ENCODE assay signal across 28 mouse cellular contexts in the genomic region with DNA sequence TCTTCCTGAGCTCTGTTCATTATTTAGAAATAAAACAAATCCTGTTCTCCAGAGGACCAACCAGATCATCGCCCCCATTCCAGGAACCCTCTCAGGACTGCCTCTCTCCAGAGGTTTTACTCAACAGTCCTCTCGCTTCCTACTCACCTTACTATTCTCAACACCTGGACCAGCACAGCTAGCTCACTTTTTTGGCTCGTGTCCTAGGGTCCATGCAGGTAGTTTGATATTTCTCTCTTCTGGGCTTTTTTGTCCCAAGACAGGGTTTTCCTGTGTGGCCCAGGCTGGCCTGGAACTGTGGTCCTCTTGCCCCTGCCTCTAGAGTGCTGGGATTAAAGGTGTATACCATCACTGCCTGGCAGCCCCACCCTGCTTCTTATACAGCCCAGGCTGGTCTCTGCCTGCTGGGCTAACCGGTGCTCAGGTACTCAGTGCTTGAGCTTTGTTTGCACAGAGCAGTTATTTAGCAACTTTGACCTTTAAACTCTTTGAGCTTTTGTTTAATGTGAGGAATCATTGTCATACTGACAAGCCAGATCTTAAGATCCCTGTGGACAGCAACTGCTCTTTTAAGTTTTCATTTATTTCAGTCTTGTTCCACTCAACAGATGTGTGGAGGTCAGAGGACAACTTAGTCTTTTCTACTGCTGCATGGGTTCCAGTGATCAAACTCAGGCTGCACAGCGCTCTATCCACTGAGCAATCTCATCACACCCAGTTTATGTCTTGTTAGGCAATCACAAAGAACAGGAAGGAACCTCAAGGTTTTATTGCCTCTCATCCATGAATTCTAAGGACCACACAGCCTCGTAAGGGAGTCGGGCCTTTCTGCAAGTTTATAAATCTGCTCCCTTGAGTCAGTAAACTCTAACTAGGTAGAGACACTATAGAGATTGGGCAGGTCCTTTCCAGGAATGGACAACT. TPM values are rescaled to one million over a fixed set of nuclear protein-coding genes. Genes with fewer than 3 reads are reported as not detected.
A peak's percentile ranks its signal among the peaks of the same experiment; 100 is the strongest.
DNase-seq lines count a peak whose midpoint lies in the region; ATAC-seq and TF ChIP-seq lines count a peak whose summit lies in the region.
"Had no signal": no experiment of that assay in that cellular context is flagged by ENCODE, and none has a peak within 500 bp of the region (broad histone marks: within the 10 kb centered on the region; RNA-seq: fewer than 3 reads in every experiment).

No protein-coding gene starts in this region.

- no peak overlapping the region for H3K27ac ChIP-seq in forebrain, embryonic 16.5 days (ENCODE audit: low read length)
- no peak overlapping the region for H3K27ac ChIP-seq in forebrain, embryonic 10.5 days
- no peak overlapping the region for H3K27ac ChIP-seq in MEL (ENCODE audit: control insufficient read depth, low read depth, low read length)
- H3K27ac ChIP-seq in intestine, embryonic 16.5 days (ENCODE audit: low read length) = peak overlapping the region; percentile 43
- H3K27ac ChIP-seq in midbrain, postnatal 0 days (ENCODE audit: low read depth, low read length) = no peak overlapping the region
- no peak overlapping the region for H3K27ac ChIP-seq in forebrain, postnatal 0 days (ENCODE audit: low read depth, low read length)
- H3K27ac ChIP-seq: gastrocnemius, adult 2 months; hindbrain, embryonic 12.5 days; hindbrain, postnatal 0 days; kidney, embryonic 15.5 days; layer of hippocampus, adult 2 months; limb, embryonic 13.5 days; liver, embryonic 14.5 days; midbrain, embryonic 10.5 days; midbrain, embryonic 15.5 days had no signal

- TF ChIP-seq CTCF in MEL (IDR thresholded peaks at IDR 0.05 in 2 of 3, conservative IDR thresholded peaks at IDR 0.05 in 1 of 3; ENCODE audit: control insufficient read depth in 1 of 3, insufficient read depth in 1 of 3, low read depth in 2 of 3, low read length in 3 of 3, poor library complexity in 1 of 3, severe bottlenecking in 1 of 3) = no peak
- no peak for TF ChIP-seq CTCF in midbrain, postnatal 0 days (IDR thresholded peaks at IDR 0.05)
- TF ChIP-seq CTCF in forebrain, postnatal 0 days (IDR thresholded peaks at IDR 0.05; ENCODE audit: low read depth) = no peak

- no peak overlapping the region for H3K9ac ChIP-seq in forebrain, embryonic 16.5 days (replicated peaks; ENCODE audit: low read depth, low read length)
- H3K9ac ChIP-seq in MEL (ENCODE audit: control insufficient read depth, low read depth, low read length, poor library complexity, severe bottlenecking) = no peak overlapping the region
- no peak overlapping the region for H3K9ac ChIP-seq in intestine, embryonic 16.5 days (ENCODE audit: low read depth, low read length)
- no peak overlapping the region for H3K9ac ChIP-seq in midbrain, postnatal 0 days (replicated peaks; ENCODE audit: low read length, poor library complexity, severe bottlenecking)
- H3K9ac ChIP-seq in forebrain, postnatal 0 days = no peak overlapping the region
- H3K9ac ChIP-seq: hindbrain, embryonic 12.5 days; kidney, embryonic 15.5 days; limb, embryonic 13.5 days; liver, embryonic 14.5 days; lung, embryonic 14.5 days; midbrain, embryonic 15.5 days had no signal

- H3K4me2 ChIP-seq in forebrain, embryonic 16.5 days (ENCODE audit: low read length) = no peak overlapping the region
- H3K4me2 ChIP-seq in intestine, embryonic 16.5 days (ENCODE audit: low read depth, low read length) = no peak overlapping the region
- H3K4me2 ChIP-seq in midbrain, postnatal 0 days (ENCODE audit: low read depth, low read length, poor library complexity, severe bottlenecking) = no peak overlapping the region
- no peak overlapping the region for H3K4me2 ChIP-seq in forebrain, postnatal 0 days (ENCODE audit: low read depth)
- H3K4me2 ChIP-seq: heart, embryonic 11.5 days; hindbrain, embryonic 12.5 days; kidney, embryonic 15.5 days; limb, embryonic 13.5 days; lung, embryonic 14.5 days; midbrain, embryonic 15.5 days had no signal

- 0 out of 2 replicates have a peak, but pooled peaks have one; percentile 20 for ATAC-seq in forebrain, embryonic 16.5 days
- ATAC-seq in intestine, embryonic 16.5 days = peak; percentile 93
- ATAC-seq in midbrain, postnatal 0 days (ENCODE audit: low FRiP score) = no peak
- no peak for ATAC-seq in forebrain, postnatal 0 days
- ATAC-seq: forebrain, embryonic 14.5 days; hindbrain, postnatal 0 days; midbrain, embryonic 15.5 days had no signal

- TF ChIP-seq EP300 in MEL (IDR thresholded peaks at IDR 0.05; ENCODE audit: low read depth in 1 of 2, low read length in 2 of 2) = no peak

- no peak for DNase-seq in forebrain, embryonic 10.5 days (ENCODE audit: extremely low spot score, low spot score)
- no peak for DNase-seq in MEL (ENCODE audit: low read depth, low spot score)
- DNase-seq in midbrain, postnatal 0 days (ENCODE audit: low spot score) = no peak
- DNase-seq in adrenal gland, adult 2 months = no peak
- DNase-seq in forebrain, postnatal 0 days = no peak
- DNase-seq: adrenal gland, postnatal 36 days; cerebellum, adult 8-10 months; cerebellum, postnatal 36 days; gastrocnemius, adult 2 months; gastrocnemius, postnatal 36 days; heart, adult 18-20 months; heart, postnatal 36 days; kidney, adult 18-20 months; kidney, postnatal 25 days; lung, embryonic 14.5 days; right cerebral cortex, adult 18-20 months had no signal

- no peak overlapping the region for H3K4me3 ChIP-seq in forebrain, embryonic 16.5 days (replicated peaks; ENCODE audit: low read length)
- no peak overlapping the region for H3K4me3 ChIP-seq in forebrain, embryonic 10.5 days
- H3K4me3 ChIP-seq in MEL (ENCODE audit: control insufficient read depth in 1 of 2, insufficient read depth in 1 of 2, low read depth in 2 of 2, low read length in 2 of 2) = no peak overlapping the region
- no peak overlapping the region for H3K4me3 ChIP-seq in intestine, embryonic 16.5 days (ENCODE audit: low read length)
- no peak overlapping the region for H3K4me3 ChIP-seq in midbrain, postnatal 0 days (ENCODE audit: low read depth, low read length)
- no peak overlapping the region for H3K4me3 ChIP-seq in forebrain, postnatal 0 days (ENCODE audit: low read depth, low read length)
- H3K4me3 ChIP-seq: gastrocnemius, adult 2 months; hindbrain, embryonic 12.5 days; kidney, embryonic 15.5 days; layer of hippocampus, adult 2 months; limb, embryonic 13.5 days; midbrain, embryonic 10.5 days; midbrain, embryonic 15.5 days had no signal

- TF ChIP-seq RAD21 in MEL (IDR thresholded peaks at IDR 0.05; ENCODE audit: low read depth, low read length) = no peak

- no peaks in the 10 kb centered on the region for H3K79me2 ChIP-seq in MEL (ENCODE audit: control insufficient read depth, insufficient read depth, low read length, poor library complexity)

- no peak; a peak in 1 of 4 replicates for TF ChIP-seq POLR2A in MEL (IDR thresholded peaks at IDR 0.05; ENCODE audit: control insufficient read depth in 1 of 2, insufficient read depth in 1 of 2, low read depth in 1 of 2, low read length in 2 of 2, poor library complexity in 1 of 2)

- no peaks in the 10 kb centered on the region for H3K9me3 ChIP-seq in forebrain, embryonic 16.5 days (ENCODE audit: control insufficient read depth, low read length)
- H3K9me3 ChIP-seq in forebrain, embryonic 10.5 days = no peaks in the 10 kb centered on the region
- H3K9me3 ChIP-seq in MEL (replicated peaks; ENCODE audit: insufficient read depth, low read length) = no peaks in the 10 kb centered on the region
- H3K9me3 ChIP-seq in intestine, embryonic 16.5 days (ENCODE audit: control insufficient read depth, low read length) = no peaks in the 10 kb centered on the region
- H3K9me3 ChIP-seq in midbrain, postnatal 0 days (ENCODE audit: low read length) = no peaks in the 10 kb centered on the region
- no peaks in the 10 kb centered on the region for H3K9me3 ChIP-seq in forebrain, postnatal 0 days (ENCODE audit: low read length)
- H3K9me3 ChIP-seq: hindbrain, embryonic 12.5 days; kidney, embryonic 15.5 days; limb, embryonic 13.5 days; midbrain, embryonic 10.5 days; midbrain, embryonic 15.5 days had no signal

- H3K4me1 ChIP-seq in forebrain, embryonic 16.5 days (replicated peaks; ENCODE audit: control insufficient read depth, insufficient read depth, low read length) = no peaks in the 10 kb centered on the region
- peaks cover under 1% of the 10 kb centered on the region; the same call in 1 of the 2 replicates for H3K4me1 ChIP-seq in forebrain, embryonic 10.5 days
- H3K4me1 ChIP-seq in MEL (ENCODE audit: control insufficient read depth in 1 of 2, insufficient read depth in 2 of 2, low read length in 2 of 2) = no peaks in the 10 kb centered on the region
- H3K4me1 ChIP-seq in intestine, embryonic 16.5 days (ENCODE audit: control insufficient read depth, insufficient read depth, low read length) = peaks cover 13% of the 10 kb centered on the region; the same call in 1 of the 2 replicates
- H3K4me1 ChIP-seq in midbrain, postnatal 0 days (ENCODE audit: insufficient read depth, low read length) = no peaks in the 10 kb centered on the region
- H3K4me1 ChIP-seq in forebrain, postnatal 0 days (ENCODE audit: insufficient read depth) = no peaks in the 10 kb centered on the region
- H3K4me1 ChIP-seq: hindbrain, embryonic 12.5 days; limb, embryonic 13.5 days; midbrain, embryonic 15.5 days had no signal

- H3K36me3 ChIP-seq in forebrain, embryonic 16.5 days (ENCODE audit: control insufficient read depth, insufficient read depth) = peaks cover 31% of the 10 kb centered on the region
- H3K36me3 ChIP-seq in forebrain, embryonic 10.5 days (replicated peaks) = peaks cover 60% of the 10 kb centered on the region
- H3K36me3 ChIP-seq in MEL (ENCODE audit: control insufficient read depth in 1 of 2, insufficient read depth in 2 of 2, low read length in 2 of 2) = peaks cover 0 to 9% of the 10 kb centered on the region in 2 experiments; a peak in 2 of 4 replicates
- H3K36me3 ChIP-seq in intestine, embryonic 16.5 days (ENCODE audit: control insufficient read depth, insufficient read depth, low read length) = peaks cover 40% of the 10 kb centered on the region
- peaks cover 54% of the 10 kb centered on the region for H3K36me3 ChIP-seq in midbrain, postnatal 0 days (ENCODE audit: insufficient read depth, low read length)
- H3K36me3 ChIP-seq in forebrain, postnatal 0 days (ENCODE audit: insufficient read depth) = peaks cover 54% of the 10 kb centered on the region

- 87% methylated on average over 7 of the region's 7 CpGs for WGBS in forebrain, embryonic 16.5 days
- 90% methylated on average over 7 of the region's 7 CpGs for WGBS in forebrain, embryonic 10.5 days
- 71% methylated on average over 7 of the region's 7 CpGs for WGBS in intestine, embryonic 16.5 days
- WGBS in midbrain, postnatal 0 days = 93% methylated on average over 7 of the region's 7 CpGs
- WGBS in forebrain, postnatal 0 days = 87% methylated on average over 7 of the region's 7 CpGs

- H3K27me3 ChIP-seq in forebrain, embryonic 16.5 days (replicated peaks; ENCODE audit: control insufficient read depth, insufficient read depth, low read length) = no peaks in the 10 kb centered on the region
- no peaks in the 10 kb centered on the region for H3K27me3 ChIP-seq in forebrain, embryonic 10.5 days (ENCODE audit: poor library complexity, severe bottlenecking)
- no peaks in the 10 kb centered on the region for H3K27me3 ChIP-seq in MEL (ENCODE audit: control insufficient read depth in 1 of 2, insufficient read depth in 2 of 2, low read length in 2 of 2)
- no peaks in the 10 kb centered on the region for H3K27me3 ChIP-seq in intestine, embryonic 16.5 days (replicated peaks; ENCODE audit: control insufficient read depth, insufficient read depth, low read length)
- H3K27me3 ChIP-seq in midbrain, postnatal 0 days (ENCODE audit: insufficient read depth, low read length) = no peaks in the 10 kb centered on the region
- H3K27me3 ChIP-seq in forebrain, postnatal 0 days (ENCODE audit: insufficient read depth, low read length) = no peaks in the 10 kb centered on the region
- H3K27me3 ChIP-seq: hindbrain, embryonic 12.5 days; kidney, embryonic 15.5 days; limb, embryonic 13.5 days; midbrain, embryonic 15.5 days had no signal

RNA-seq across cellular contexts. Expression of gene Dus1l, which starts 9.4 kb away (rescaled TPM):
- 53.4 and 56.9 TPM in 2 replicates for polyA plus RNA-seq in forebrain, embryonic 16.5 days (2015; fragmentation: Nextera tagmentation; extraction: Ambion mirVana)
- polyA plus RNA-seq in forebrain, embryonic 10.5 days (2016; fragmentation: Nextera tagmentation; extraction: Ambion mirVana) = 110 and 111 TPM in 2 replicates
- total RNA-seq in MEL (2012; rRNA removed) = 190 and 203 TPM in 2 replicates
- polyA plus RNA-seq in MEL (2012; ENCODE audit: insufficient read depth in 1 of 2, insufficient read length in 2 of 2, low read depth in 1 of 2, low replicate concordance in 2 of 2, missing spikeins in 1 of 2) = 100 to 1,000 TPM in 1 of 2 experiments, not detected in 1; 171 TPM
- 78.6 and 82.0 TPM in 2 replicates for polyA plus RNA-seq in intestine, embryonic 16.5 days (2015; fragmentation: Nextera tagmentation; extraction: Ambion mirVana)
- 46.4 and 52.3 TPM in 2 replicates for total RNA-seq in midbrain, postnatal 0 days (2014; rRNA removed)
- polyA plus RNA-seq in midbrain, postnatal 0 days (2015; fragmentation: Nextera tagmentation; extraction: Ambion mirVana) = 38.4 and 41.6 TPM in 2 replicates
- total RNA-seq in adrenal gland, adult 2 months (2021) = 10 to 100 TPM; 56.0 to 62.0 TPM
- 43.8 and 53.7 TPM in 2 replicates for polyA plus RNA-seq in adrenal gland, adult 2 months (2012; rRNA removed)
- total RNA-seq in forebrain, postnatal 0 days (2014; rRNA removed) = 43.0 and 52.0 TPM in 2 replicates
- polyA plus RNA-seq in forebrain, postnatal 0 days (2015; fragmentation: Nextera tagmentation; extraction: Ambion mirVana) = 36.1 and 38.6 TPM in 2 replicates

RNA-seq across cellular contexts. Expression of gene Fasn, which starts 18.7 kb away (rescaled TPM):
- polyA plus RNA-seq in forebrain, embryonic 16.5 days (2015; fragmentation: Nextera tagmentation; extraction: Ambion mirVana) = 92.0 and 97.4 TPM in 2 replicates
- 134 and 144 TPM in 2 replicates for polyA plus RNA-seq in forebrain, embryonic 10.5 days (2016; fragmentation: Nextera tagmentation; extraction: Ambion mirVana)
- total RNA-seq in MEL (2012; rRNA removed) = 317 and 342 TPM in 2 replicates
- 100 to 1,000 TPM; 256 to 313 TPM for polyA plus RNA-seq in MEL (2012; ENCODE audit: insufficient read depth in 1 of 2, insufficient read length in 2 of 2, low read depth in 1 of 2, low replicate concordance in 2 of 2, missing spikeins in 1 of 2)
- 42.0 and 47.6 TPM in 2 replicates for polyA plus RNA-seq in intestine, embryonic 16.5 days (2015; fragmentation: Nextera tagmentation; extraction: Ambion mirVana)
- total RNA-seq in midbrain, postnatal 0 days (2014; rRNA removed) = 469 and 488 TPM in 2 replicates
- polyA plus RNA-seq in midbrain, postnatal 0 days (2015; fragmentation: Nextera tagmentation; extraction: Ambion mirVana) = 76.0 and 85.4 TPM in 2 replicates
- 1,000 to 10,000 TPM in 1 of 2 experiments, 100 to 1,000 TPM in 1; 505 to 2,290 TPM for total RNA-seq in adrenal gland, adult 2 months (2021)
- polyA plus RNA-seq in adrenal gland, adult 2 months (2012; rRNA removed) = 7,384 and 9,917 TPM in 2 replicates
- 328 and 364 TPM in 2 replicates for total RNA-seq in forebrain, postnatal 0 days (2014; rRNA removed)
- polyA plus RNA-seq in forebrain, postnatal 0 days (2015; fragmentation: Nextera tagmentation; extraction: Ambion mirVana) = 72.5 and 75.6 TPM in 2 replicates

RNA-seq across cellular contexts. Expression of gene Gps1, which starts 21.6 kb away (rescaled TPM):
- polyA plus RNA-seq in forebrain, embryonic 16.5 days (2015; fragmentation: Nextera tagmentation; extraction: Ambion mirVana) = 287 and 305 TPM in 2 replicates
- 281 and 283 TPM in 2 replicates for polyA plus RNA-seq in forebrain, embryonic 10.5 days (2016; fragmentation: Nextera tagmentation; extraction: Ambion mirVana)
- 206 and 266 TPM in 2 replicates for total RNA-seq in MEL (2012; rRNA removed)
- polyA plus RNA-seq in MEL (2012; ENCODE audit: insufficient read depth in 1 of 2, insufficient read length in 2 of 2, low read depth in 1 of 2, low replicate concordance in 2 of 2, missing spikeins in 1 of 2) = 100 to 1,000 TPM; 173 to 219 TPM
- polyA plus RNA-seq in intestine, embryonic 16.5 days (2015; fragmentation: Nextera tagmentation; extraction: Ambion mirVana) = 164 and 179 TPM in 2 replicates
- total RNA-seq in midbrain, postnatal 0 days (2014; rRNA removed) = 252 and 262 TPM in 2 replicates
- 233 and 253 TPM in 2 replicates for polyA plus RNA-seq in midbrain, postnatal 0 days (2015; fragmentation: Nextera tagmentation; extraction: Ambion mirVana)
- total RNA-seq in adrenal gland, adult 2 months (2021) = 100 to 1,000 TPM; 113 to 141 TPM
- polyA plus RNA-seq in adrenal gland, adult 2 months (2012; rRNA removed) = 161 and 178 TPM in 2 replicates
- 228 and 240 TPM in 2 replicates for total RNA-seq in forebrain, postnatal 0 days (2014; rRNA removed)
- polyA plus RNA-seq in forebrain, postnatal 0 days (2015; fragmentation: Nextera tagmentation; extraction: Ambion mirVana) = 240 and 244 TPM in 2 replicates

RNA-seq across cellular contexts. Expression of gene Rfng, which starts 21.6 kb away (rescaled TPM):
- polyA plus RNA-seq in forebrain, embryonic 16.5 days (2015; fragmentation: Nextera tagmentation; extraction: Ambion mirVana) = 95.2 and 119 TPM in 2 replicates
- polyA plus RNA-seq in forebrain, embryonic 10.5 days (2016; fragmentation: Nextera tagmentation; extraction: Ambion mirVana) = 39.1 and 43.3 TPM in 2 replicates
- total RNA-seq in MEL (2012; rRNA removed) = 10.9 and 12.7 TPM in 2 replicates
- 10 to 100 TPM in 1 of 2 experiments, not detected in 1; 40.7 TPM for polyA plus RNA-seq in MEL (2012; ENCODE audit: insufficient read depth in 1 of 2, insufficient read length in 2 of 2, low read depth in 1 of 2, low replicate concordance in 2 of 2, missing spikeins in 1 of 2)
- polyA plus RNA-seq in intestine, embryonic 16.5 days (2015; fragmentation: Nextera tagmentation; extraction: Ambion mirVana) = 40.6 and 40.7 TPM in 2 replicates
- total RNA-seq in midbrain, postnatal 0 days (2014; rRNA removed) = 86.5 and 106 TPM in 2 replicates
- polyA plus RNA-seq in midbrain, postnatal 0 days (2015; fragmentation: Nextera tagmentation; extraction: Ambion mirVana) = 130 and 138 TPM in 2 replicates
- total RNA-seq in adrenal gland, adult 2 months (2021) = 10 to 100 TPM; 18.3 to 20.9 TPM
- 91.6 and 95.4 TPM in 2 replicates for polyA plus RNA-seq in adrenal gland, adult 2 months (2012; rRNA removed)
- 61.9 and 82.8 TPM in 2 replicates for total RNA-seq in forebrain, postnatal 0 days (2014; rRNA removed)
- polyA plus RNA-seq in forebrain, postnatal 0 days (2015; fragmentation: Nextera tagmentation; extraction: Ambion mirVana) = 114 and 125 TPM in 2 replicates

RNA-seq across cellular contexts. Expression of gene Hmga1b, which starts 43.0 kb away (rescaled TPM):
- 1.7 and 2.2 TPM in 2 replicates for polyA plus RNA-seq in forebrain, embryonic 16.5 days (2015; fragmentation: Nextera tagmentation; extraction: Ambion mirVana)
- 12.3 and 14.2 TPM in 2 replicates for polyA plus RNA-seq in forebrain, embryonic 10.5 days (2016; fragmentation: Nextera tagmentation; extraction: Ambion mirVana)
- total RNA-seq in MEL (2012; rRNA removed) = 190 and 206 TPM in 2 replicates
- 100 to 1,000 TPM in 1 of 2 experiments, not detected in 1; 633 TPM for polyA plus RNA-seq in MEL (2012; ENCODE audit: insufficient read depth in 1 of 2, insufficient read length in 2 of 2, low read depth in 1 of 2, low replicate concordance in 2 of 2, missing spikeins in 1 of 2)
- 5.9 and 7.6 TPM in 2 replicates for polyA plus RNA-seq in intestine, embryonic 16.5 days (2015; fragmentation: Nextera tagmentation; extraction: Ambion mirVana)
- 0.93 and 1.0 TPM in 2 replicates for total RNA-seq in midbrain, postnatal 0 days (2014; rRNA removed)
- polyA plus RNA-seq in midbrain, postnatal 0 days (2015; fragmentation: Nextera tagmentation; extraction: Ambion mirVana) = 2.7 TPM in 2 replicates
- total RNA-seq in adrenal gland, adult 2 months (2021) = 10 to 100 TPM in 1 of 2 experiments, 1 to 10 TPM in 1; 5.5 to 12.3 TPM
- 2.8 and 6.6 TPM in 2 replicates for polyA plus RNA-seq in adrenal gland, adult 2 months (2012; rRNA removed)
- total RNA-seq in forebrain, postnatal 0 days (2014; rRNA removed) = 0.95 and 1.8 TPM in 2 replicates
- polyA plus RNA-seq in forebrain, postnatal 0 days (2015; fragmentation: Nextera tagmentation; extraction: Ambion mirVana) = 1.6 and 1.7 TPM in 2 replicates

Comparison
In these comparisons a context has a peak if more than half of its experiments do, and no peak if none do; other contexts are left out.
1. ATAC-seq: peak in forebrain, embryonic 16.5 days (single experiment) and intestine, embryonic 16.5 days (single experiment); none in midbrain, postnatal 0 days (single experiment) and forebrain, postnatal 0 days (single experiment).
2. RNA of gene Fasn, which starts 18.7 kb away (polyA plus RNA-seq): 7,384 to 9,917 TPM in adrenal gland, adult 2 months; 256 to 313 TPM in MEL, 134 to 144 TPM in forebrain, embryonic 10.5 days, 92.0 to 97.4 TPM in forebrain, embryonic 16.5 days, 76.0 to 85.4 TPM in midbrain, postnatal 0 days, 72.5 to 75.6 TPM in forebrain, postnatal 0 days and 42.0 to 47.6 TPM in intestine, embryonic 16.5 days; every median in the first group is over 10 times any median in the second.